Mouse (Mus musculus): ENCODE results near the gene Ptprs. TPM values are rescaled to one million over a fixed set of nuclear protein-coding genes. Genes with fewer than 3 reads are reported as not detected.

Ptprs gene
- polyA plus RNA-seq, 1 experiment: 56.8 TPM

DNA sequence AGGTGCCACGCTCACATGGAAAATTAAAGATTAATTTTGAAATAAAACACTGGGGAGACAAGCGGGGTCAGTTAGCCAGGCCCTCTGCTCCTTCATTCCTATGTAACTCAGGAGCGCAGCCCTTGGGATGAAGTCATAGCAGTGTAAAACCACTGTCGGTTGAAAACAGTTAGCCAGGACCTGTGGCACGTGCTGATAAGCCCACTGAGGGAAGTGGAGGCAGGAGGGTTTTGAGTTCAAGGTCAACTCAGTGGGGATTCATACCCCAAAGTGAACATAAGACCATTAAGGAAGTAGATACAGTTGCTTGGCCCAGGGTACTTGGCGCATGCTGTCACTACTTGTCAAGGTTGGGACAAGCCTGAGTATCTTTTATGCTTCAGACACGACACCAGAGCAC lies 64.8 kb downstream of the Ptprs start:
- no peak overlapping the region for H3K4me3 ChIP-seq (ENCODE audit: insufficient read depth, poor library complexity, severe bottlenecking)
- H3ac ChIP-seq (ENCODE audit: control insufficient read depth, insufficient read length, low read depth): no peak overlapping the region
- H3K79me2 ChIP-seq (ENCODE audit: control insufficient read depth, insufficient read depth): no peaks in the 10 kb centered on the region
- no peaks in the 10 kb centered on the region for H3K27me3 ChIP-seq (ENCODE audit: control insufficient read depth, insufficient read depth, insufficient read length)
- no peaks in the 10 kb centered on the region for H3K79me3 ChIP-seq (ENCODE audit: low read depth)
- no peak for TF ChIP-seq CEBPB (IDR thresholded peaks at IDR 0.05; ENCODE audit: low read depth)
- TF ChIP-seq CTCF (IDR thresholded peaks at IDR 0.05; ENCODE audit: control insufficient read depth, insufficient read depth, insufficient read length): no peak
- no peak for TF ChIP-seq MYOD1 (IDR thresholded peaks at IDR 0.05; ENCODE audit: control insufficient read depth, insufficient read length, low read depth)
- no peak for TF ChIP-seq FOSL1 (IDR thresholded peaks at IDR 0.05; ENCODE audit: insufficient read depth, low read length, poor library complexity, severe bottlenecking)
- no peak for TF ChIP-seq USF1 (IDR thresholded peaks at IDR 0.05; ENCODE audit: low read depth)
- no peak for TF ChIP-seq MYOG (IDR thresholded peaks at IDR 0.05; ENCODE audit: control insufficient read depth, extremely low read depth, insufficient read length)
- no peak for TF ChIP-seq MAX (IDR thresholded peaks at IDR 0.05)
- peaks cover 23% of the 10 kb centered on the region for H3K36me3 ChIP-seq (ENCODE audit: control insufficient read depth, insufficient read depth)

DNA sequence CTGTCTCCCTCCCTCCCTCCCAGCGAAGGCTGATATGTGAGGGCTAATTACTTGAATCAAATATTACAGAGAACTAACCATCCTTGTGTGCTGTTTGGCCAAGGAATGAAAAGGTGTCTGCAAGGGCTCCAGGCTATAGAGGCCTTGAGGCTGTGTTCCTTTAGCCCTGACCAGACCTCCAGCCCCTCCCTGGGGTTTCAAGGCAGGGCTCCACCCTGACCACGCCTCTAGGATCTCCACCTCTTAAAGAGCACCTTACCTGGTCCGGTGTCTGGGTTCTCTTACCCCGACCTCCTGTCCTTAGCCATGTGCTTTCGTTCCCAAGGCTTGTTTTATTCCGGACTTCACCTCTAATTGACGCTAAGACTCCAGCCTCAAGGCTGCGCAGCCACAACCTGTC lies 66.5 kb downstream of the Ptprs start:
- Histone ChIP-seq H3K79me2 (ENCODE audit: control insufficient read depth, insufficient read depth) (no peaks in the 10 kb centered on the region), H3K27me3 (ENCODE audit: control insufficient read depth, insufficient read depth, insufficient read length) (no peaks in the 10 kb centered on the region), H3K79me3 (ENCODE audit: low read depth) (no peaks in the 10 kb centered on the region), H3K36me3 (ENCODE audit: control insufficient read depth, insufficient read depth) (peaks cover 10% of the 10 kb centered on the region), H3K4me3 (ENCODE audit: insufficient read depth, poor library complexity, severe bottlenecking) (no peak overlapping the region), H3ac (ENCODE audit: control insufficient read depth, insufficient read length, low read depth) (no peak overlapping the region)
- TF ChIP-seq CEBPB (IDR thresholded peaks at IDR 0.05; ENCODE audit: low read depth) (no peak), MYOD1 (IDR thresholded peaks at IDR 0.05; ENCODE audit: control insufficient read depth, insufficient read length, low read depth) (no peak), FOSL1 (IDR thresholded peaks at IDR 0.05; ENCODE audit: insufficient read depth, low read length, poor library complexity, severe bottlenecking) (no peak), MYOG (IDR thresholded peaks at IDR 0.05; ENCODE audit: control insufficient read depth, extremely low read depth, insufficient read length) (no peak), CTCF (IDR thresholded peaks at IDR 0.05; ENCODE audit: control insufficient read depth, insufficient read depth, insufficient read length) (no peak), USF1 (IDR thresholded peaks at IDR 0.05; ENCODE audit: low read depth) (no peak)

DNA sequence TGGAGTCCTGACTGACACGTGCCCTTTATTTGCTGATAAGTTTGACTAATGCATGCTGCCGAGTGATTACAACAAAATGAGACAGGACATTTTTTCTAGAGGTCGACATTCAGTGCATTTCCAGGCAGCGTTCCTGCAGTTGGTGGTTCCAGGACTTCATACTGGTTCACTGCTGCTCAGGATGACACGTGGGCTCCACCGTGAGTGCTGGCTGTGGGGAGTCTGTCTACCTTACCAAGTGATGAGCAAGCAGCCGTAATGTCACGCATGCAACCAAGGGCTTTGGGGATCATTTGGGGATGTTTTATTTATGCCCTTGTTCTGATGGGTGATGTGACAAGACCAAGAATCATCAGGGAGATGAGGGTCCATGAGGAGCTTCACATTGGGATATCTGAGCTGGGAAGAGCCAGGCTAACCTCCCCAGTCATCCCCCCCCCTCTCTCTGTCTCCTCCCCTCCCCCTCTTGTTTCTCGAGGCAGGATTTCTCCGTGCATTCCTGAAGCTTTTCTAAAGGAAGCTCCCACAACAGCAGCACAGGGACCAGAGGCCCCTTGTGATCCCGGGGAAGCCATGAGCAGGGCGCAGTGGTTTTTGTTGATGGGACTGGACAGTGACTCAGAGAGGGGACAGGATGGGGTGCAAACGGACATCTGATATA lies 67.2 kb downstream of the Ptprs start:
- H3K79me3 ChIP-seq (ENCODE audit: low read depth): no peaks in the 10 kb centered on the region
- no peak for TF ChIP-seq MYOD1 (IDR thresholded peaks at IDR 0.05; ENCODE audit: control insufficient read depth, insufficient read length, low read depth)
- no peak for TF ChIP-seq FOSL1 (IDR thresholded peaks at IDR 0.05; ENCODE audit: insufficient read depth, low read length, poor library complexity, severe bottlenecking)
- no peak for TF ChIP-seq MAX (IDR thresholded peaks at IDR 0.05)
- TF ChIP-seq USF1 (IDR thresholded peaks at IDR 0.05; ENCODE audit: low read depth): no peak
- TF ChIP-seq MYOG (IDR thresholded peaks at IDR 0.05; ENCODE audit: control insufficient read depth, extremely low read depth, insufficient read length): no peak
- no peak for TF ChIP-seq CEBPB (IDR thresholded peaks at IDR 0.05; ENCODE audit: low read depth)
- TF ChIP-seq CTCF (IDR thresholded peaks at IDR 0.05; ENCODE audit: control insufficient read depth, insufficient read depth, insufficient read length): no peak
- H3K27me3 ChIP-seq (ENCODE audit: control insufficient read depth, insufficient read depth, insufficient read length): no peaks in the 10 kb centered on the region
- H3K36me3 ChIP-seq (ENCODE audit: control insufficient read depth, insufficient read depth): peaks cover 10% of the 10 kb centered on the region
- no peak overlapping the region for H3ac ChIP-seq (ENCODE audit: control insufficient read depth, insufficient read length, low read depth)
- no peak overlapping the region for H3K4me3 ChIP-seq (ENCODE audit: insufficient read depth, poor library complexity, severe bottlenecking)
- H3K79me2 ChIP-seq (ENCODE audit: control insufficient read depth, insufficient read depth): no peaks in the 10 kb centered on the region

DNA sequence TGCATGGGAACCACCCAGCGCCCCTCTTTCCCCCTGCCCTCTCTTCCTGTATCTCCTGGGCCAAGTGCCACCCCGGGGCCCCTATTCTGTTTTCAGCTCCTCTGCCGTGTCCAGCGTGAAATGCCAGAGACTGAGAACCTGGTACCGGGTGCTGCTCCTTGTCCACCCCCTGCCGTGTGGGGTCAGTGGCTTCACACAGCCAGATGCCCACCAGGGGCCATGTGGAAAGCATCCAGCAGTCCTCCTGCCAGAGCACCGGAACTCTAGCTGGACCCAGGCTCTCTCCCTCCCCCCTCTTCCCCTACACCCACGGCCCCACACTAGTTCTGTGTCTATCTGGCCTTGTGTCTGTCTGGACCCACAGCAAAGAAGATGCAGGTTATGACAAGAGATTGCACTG lies 68.9 kb downstream of the Ptprs start:
- Histone ChIP-seq H3K27me3 (ENCODE audit: control insufficient read depth, insufficient read depth, insufficient read length) (no peaks in the 10 kb centered on the region), H3ac (ENCODE audit: control insufficient read depth, insufficient read length, low read depth) (no peak overlapping the region), H3K36me3 (ENCODE audit: control insufficient read depth, insufficient read depth) (peaks cover 10% of the 10 kb centered on the region), H3K79me2 (ENCODE audit: control insufficient read depth, insufficient read depth) (no peaks in the 10 kb centered on the region), H3K79me3 (ENCODE audit: low read depth) (no peaks in the 10 kb centered on the region), H3K4me3 (ENCODE audit: insufficient read depth, poor library complexity, severe bottlenecking) (no peak overlapping the region)
- TF ChIP-seq MYOD1 (IDR thresholded peaks at IDR 0.05; ENCODE audit: control insufficient read depth, insufficient read length, low read depth) (no peak), MYOG (IDR thresholded peaks at IDR 0.05; ENCODE audit: control insufficient read depth, extremely low read depth, insufficient read length) (no peak), MAX (IDR thresholded peaks at IDR 0.05) (no peak), FOSL1 (IDR thresholded peaks at IDR 0.05; ENCODE audit: insufficient read depth, low read length, poor library complexity, severe bottlenecking) (no peak), CTCF (IDR thresholded peaks at IDR 0.05; ENCODE audit: control insufficient read depth, insufficient read depth, insufficient read length) (no peak), CEBPB (IDR thresholded peaks at IDR 0.05; ENCODE audit: low read depth) (no peak), USF1 (IDR thresholded peaks at IDR 0.05; ENCODE audit: low read depth) (no peak)

DNA sequence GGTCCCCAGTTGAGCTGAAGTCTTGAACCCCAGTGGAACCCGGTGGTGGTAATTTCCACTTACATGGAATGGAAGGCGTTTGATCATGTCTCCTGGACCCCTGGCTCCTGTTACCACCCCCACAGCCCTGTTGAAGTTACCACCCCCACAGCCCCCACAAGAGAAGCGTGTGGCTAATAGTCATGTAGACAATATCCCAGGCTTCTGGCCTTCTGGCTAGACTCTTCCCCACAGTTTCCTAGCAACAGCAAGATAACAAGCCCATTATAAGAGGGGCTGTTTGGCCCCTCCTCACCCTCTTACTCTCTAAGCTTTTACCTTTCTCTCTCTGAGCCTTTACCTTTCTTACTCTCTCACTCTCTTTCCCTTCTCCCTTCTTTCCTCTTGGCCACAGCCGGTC lies 69.4 kb downstream of the Ptprs start:
- Histone ChIP-seq H3K4me3 (ENCODE audit: insufficient read depth, poor library complexity, severe bottlenecking) (no peak overlapping the region), H3K27me3 (ENCODE audit: control insufficient read depth, insufficient read depth, insufficient read length) (no peaks in the 10 kb centered on the region), H3K79me3 (ENCODE audit: low read depth) (no peaks in the 10 kb centered on the region), H3K36me3 (ENCODE audit: control insufficient read depth, insufficient read depth) (peaks cover 7% of the 10 kb centered on the region), H3ac (ENCODE audit: control insufficient read depth, insufficient read length, low read depth) (no peak overlapping the region), H3K79me2 (ENCODE audit: control insufficient read depth, insufficient read depth) (no peaks in the 10 kb centered on the region)
- TF ChIP-seq MAX (IDR thresholded peaks at IDR 0.05): no peak
- TF ChIP-seq FOSL1 (IDR thresholded peaks at IDR 0.05; ENCODE audit: insufficient read depth, low read length, poor library complexity, severe bottlenecking): no peak
- no peak for TF ChIP-seq CEBPB (IDR thresholded peaks at IDR 0.05; ENCODE audit: low read depth)
- no peak for TF ChIP-seq MYOD1 (IDR thresholded peaks at IDR 0.05; ENCODE audit: control insufficient read depth, insufficient read length, low read depth)
- TF ChIP-seq CTCF (IDR thresholded peaks at IDR 0.05; ENCODE audit: control insufficient read depth, insufficient read depth, insufficient read length): no peak
- TF ChIP-seq MYOG (IDR thresholded peaks at IDR 0.05; ENCODE audit: control insufficient read depth, extremely low read depth, insufficient read length): no peak
- no peak for TF ChIP-seq USF1 (IDR thresholded peaks at IDR 0.05; ENCODE audit: low read depth)

Data from C2C12 (cell line).